Mouse (Mus musculus) testis, adult 2 months (tissue): ENCODE results near the gene Csf3. TPM values are rescaled to one million over a fixed set of nuclear protein-coding genes. Genes with fewer than 3 reads are reported as not detected.

Experiments used
- H3K27ac ChIP-seq: fragments of 200-500 bp; 2 replicates; pipeline ENCODE4 v1.5.1; 2012; ENCODE audit warnings: low read depth, low read length; ENCODE audit not compliant: control insufficient read depth, insufficient read depth
- H3K27me3 ChIP-seq: fragments of 200-500 bp; 2 replicates; pipeline ENCODE4 v1.6.1; 2012; ENCODE audit warnings: mild to moderate bottlenecking, low read length, moderate library complexity; ENCODE audit not compliant: control insufficient read depth, insufficient read depth
- H3K36me3 ChIP-seq: fragments of 200-500 bp; 2 replicates; pipeline ENCODE4 v1.6.1; 2012; ENCODE audit warnings: mild to moderate bottlenecking, low read length; ENCODE audit not compliant: control insufficient read depth, insufficient read depth
- H3K4me1 ChIP-seq: fragments of 200-500 bp; 2 replicates; pipeline ENCODE4 v1.6.1; 2012; ENCODE audit warnings: low read length; ENCODE audit not compliant: control insufficient read depth, insufficient read depth
- H3K4me3 ChIP-seq: fragments of 200-500 bp; 2 replicates; pipeline ENCODE4 v1.5.1; 2012; ENCODE audit warnings: low read depth, mild to moderate bottlenecking, low read length, moderate library complexity, mixed read lengths; ENCODE audit not compliant: control insufficient read depth
- CTCF ChIP-seq: fragments of 200-500 bp; IDR thresholded peaks from 2 replicates; pipeline ENCODE4 v1.5.1; 2012; ENCODE audit warnings: low read depth, mild to moderate bottlenecking, inconsistent platforms, low read length, moderate library complexity; ENCODE audit not compliant: control insufficient read depth, insufficient read depth, insufficient replicate concordance
- POLR2A ChIP-seq: fragments of 200-500 bp; IDR thresholded peaks from 2 replicates; pipeline ENCODE4 v1.6.1; 2012; ENCODE audit warnings: low read depth, mild to moderate bottlenecking, inconsistent platforms, low read length, moderate library complexity; ENCODE audit not compliant: control insufficient read depth
- polyA plus RNA-seq: library from polyadenylated mRNA; depleted of rRNA; stranded (reverse); fragments of >200 nt; gene quantifications from 2 replicates; pipeline ENCODE4 v1.2.3, GENCODE M21; 2012; rRNA removed

The Csf3 gene
- polyA plus RNA-seq, 1 experiment = 0.48 TPM

DNA sequence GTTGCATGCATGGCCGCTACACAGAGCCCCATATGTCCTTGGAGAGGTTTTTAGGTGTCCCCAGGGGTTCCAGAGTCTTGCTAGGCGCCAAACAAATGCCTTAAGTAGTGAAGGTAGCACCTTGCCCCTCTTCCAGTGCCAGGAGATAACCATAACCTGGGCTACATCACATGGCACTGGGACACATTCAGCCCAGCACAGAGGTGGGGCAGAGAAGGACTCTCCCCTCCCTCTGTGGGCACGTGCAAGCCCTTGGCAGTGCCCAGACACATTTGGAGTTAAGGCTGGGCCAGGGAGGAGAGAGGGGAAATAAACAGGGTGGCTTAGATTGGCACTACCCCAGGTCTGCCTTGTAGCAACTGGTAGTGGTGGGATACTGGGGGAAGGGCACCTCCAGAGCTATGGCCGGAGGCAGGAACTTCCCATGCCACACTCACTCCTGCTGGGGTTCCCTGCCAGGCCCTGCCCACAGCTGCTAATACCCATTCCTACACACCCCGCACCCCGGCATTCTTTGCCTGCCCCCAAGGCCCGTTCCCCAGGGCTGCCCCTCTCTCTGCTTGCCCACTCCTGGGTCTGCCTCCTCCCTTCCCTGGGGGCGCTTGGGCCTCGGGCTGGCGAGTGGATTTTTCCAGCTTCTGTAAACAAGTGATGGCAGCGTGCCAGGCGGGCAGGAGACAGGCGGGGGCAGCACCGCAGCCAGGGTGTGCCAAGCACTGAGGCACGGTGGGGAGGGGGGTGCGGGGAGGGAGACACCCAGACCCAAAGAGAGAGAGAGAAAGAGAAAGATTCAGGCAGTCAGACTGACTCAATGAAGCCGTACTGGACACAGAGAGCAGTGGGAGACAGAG lies 49.5 kb downstream of the Csf3 start:
- no peak overlapping the region for H3K27ac ChIP-seq
- peaks cover 20% of the 10 kb centered on the region for H3K4me1 ChIP-seq
- H3K4me3 ChIP-seq = no peak overlapping the region
- H3K36me3 ChIP-seq = no peaks in the 10 kb centered on the region
- TF ChIP-seq CTCF (no peak), POLR2A (peak; percentile 26; the same call in 1 of the 2 replicates)
- H3K27me3 ChIP-seq = no peaks in the 10 kb centered on the region

DNA sequence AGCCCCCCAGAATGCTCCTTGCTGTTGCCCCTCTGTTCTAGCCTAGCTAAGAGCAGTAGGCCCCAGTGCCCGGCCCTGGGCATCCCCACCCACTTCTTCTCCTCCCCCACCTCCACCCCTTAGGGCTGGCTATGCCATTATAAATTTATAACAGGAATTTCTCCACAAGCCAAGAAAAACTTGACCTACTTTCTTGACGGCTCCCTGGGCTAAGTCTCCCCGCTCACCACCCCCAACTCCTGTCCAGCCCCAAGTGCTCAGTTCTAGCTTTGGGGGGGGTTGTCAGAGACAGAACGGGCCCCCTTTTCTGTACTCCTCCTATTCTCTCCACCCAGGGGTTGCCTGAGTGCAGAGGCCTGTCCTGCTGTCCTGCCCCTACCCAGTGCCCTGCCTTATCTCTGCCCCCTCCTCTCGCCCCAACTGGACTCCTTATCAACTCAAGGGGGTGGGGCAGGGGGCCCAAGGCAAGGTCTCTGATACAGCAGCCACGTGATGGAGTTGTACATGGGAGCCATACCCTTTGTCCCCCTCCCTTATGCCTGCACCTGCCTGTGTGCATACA lies 50.2 kb downstream of the Csf3 start:
- H3K36me3 ChIP-seq = no peaks in the 10 kb centered on the region
- H3K27me3 ChIP-seq = no peaks in the 10 kb centered on the region
- H3K4me3 ChIP-seq = no peak overlapping the region
- H3K4me1 ChIP-seq = peaks cover 15% of the 10 kb centered on the region
- no peak overlapping the region for H3K27ac ChIP-seq
- TF ChIP-seq CTCF (no peak), POLR2A (no peak)

DNA sequence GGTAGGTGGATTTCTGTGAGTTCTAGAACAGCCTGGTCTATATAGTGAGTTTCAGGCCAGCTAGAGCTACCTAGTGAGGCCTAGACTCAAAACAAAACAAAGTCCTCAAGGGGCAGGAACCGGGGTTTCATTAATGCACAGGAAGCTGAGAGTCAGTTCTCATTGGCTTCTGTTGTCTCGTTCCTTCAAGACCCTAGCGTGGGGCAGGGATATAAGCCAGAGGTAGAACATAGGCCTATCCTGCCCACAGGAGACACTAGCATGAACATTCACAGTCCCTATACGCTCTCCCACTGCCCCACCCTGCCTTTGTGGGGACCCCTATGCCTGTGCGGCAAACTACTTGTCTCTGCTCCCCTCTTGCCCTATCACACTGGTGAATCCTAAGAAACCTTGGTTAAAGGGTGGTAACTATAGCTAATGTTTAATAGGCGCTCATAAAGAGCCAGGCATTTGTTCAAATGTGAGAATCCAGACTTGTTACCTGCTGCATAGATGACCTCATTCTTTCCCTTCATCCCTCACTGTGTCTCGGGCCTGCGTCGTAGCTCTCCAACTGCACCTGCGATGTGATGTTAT lies 51.6 kb downstream of the Csf3 start:
- no peak overlapping the region for H3K4me3 ChIP-seq
- H3K4me1 ChIP-seq = peaks cover 11% of the 10 kb centered on the region
- TF ChIP-seq POLR2A = no peak
- TF ChIP-seq CTCF = no peak
- no peak overlapping the region for H3K27ac ChIP-seq
- H3K36me3 ChIP-seq = no peaks in the 10 kb centered on the region
- no peaks in the 10 kb centered on the region for H3K27me3 ChIP-seq

Other genes starting within 250 kb of the Csf3 start
- 0.10 TPM in 2 replicates for gene Ikzf3, start 155.2 kb upstream of the Csf3 start, polyA plus RNA-seq
- 274 and 283 TPM in 2 replicates for gene Zpbp2, start 150.2 kb upstream of the Csf3 start, polyA plus RNA-seq
- gene Ormdl3, start 113.9 kb upstream of the Csf3 start, polyA plus RNA-seq = 96.2 and 111 TPM in 2 replicates
- gene Lrrc3c, start 103.0 kb upstream of the Csf3 start, polyA plus RNA-seq = not detected in 2 replicates
- 0.11 and 0.16 TPM in 2 replicates for gene Gm12355, start 75.6 kb upstream of the Csf3 start, polyA plus RNA-seq
- 0.20 TPM in 2 replicates for gene Gsdma3, start 74.9 kb upstream of the Csf3 start, polyA plus RNA-seq
- gene Gsdma2, start 54.5 kb upstream of the Csf3 start, polyA plus RNA-seq = 0.28 and 0.42 TPM in 2 replicates
- 5.5 and 6.7 TPM in 2 replicates for gene Gsdma, start 36.9 kb upstream of the Csf3 start, polyA plus RNA-seq
- gene Psmd3, start 18.7 kb upstream of the Csf3 start, polyA plus RNA-seq = 70.2 and 78.9 TPM in 2 replicates
- gene Med24, start 28.2 kb downstream of the Csf3 start, polyA plus RNA-seq = 96.6 and 106 TPM in 2 replicates
- gene Thra, start 39.4 kb downstream of the Csf3 start, polyA plus RNA-seq = 14.4 and 18.9 TPM in 2 replicates
- gene Nr1d1, start 74.1 kb downstream of the Csf3 start, polyA plus RNA-seq = 34.7 and 38.6 TPM in 2 replicates
- 138 and 143 TPM in 2 replicates for gene Msl1, start 94.3 kb downstream of the Csf3 start, polyA plus RNA-seq
- gene Casc3, start 103.6 kb downstream of the Csf3 start, polyA plus RNA-seq = 22.0 and 24.9 TPM in 2 replicates
- gene Rapgefl1, start 135.5 kb downstream of the Csf3 start, polyA plus RNA-seq = 2.2 and 2.7 TPM in 2 replicates
- 4.3 and 6.4 TPM in 2 replicates for gene Wipf2, start 162.4 kb downstream of the Csf3 start, polyA plus RNA-seq
- 2.5 and 2.9 TPM in 2 replicates for gene Cdc6, start 206.5 kb downstream of the Csf3 start, polyA plus RNA-seq
- 18.7 and 20.1 TPM in 2 replicates for gene Rara, start 226.6 kb downstream of the Csf3 start, polyA plus RNA-seq